Mouse (Mus musculus): Measurements from ENCODE around the gene Snai3. TPM values are rescaled to one million over a fixed set of nuclear protein-coding genes. Genes with fewer than 3 reads are reported as not detected.

The Snai3 gene
- polyA plus RNA-seq, 1 experiment, result not detected

- Histone ChIP-seq H3K4me1 (ENCODE audit: control insufficient read depth) (no peaks in the 10 kb centered on the region; the same call in 1 of the 2 replicates), H3K36me3 (ENCODE audit: control insufficient read depth) (no peaks in the 10 kb centered on the region), H3K9me3 (ENCODE audit: control insufficient read depth, low read length) (no peaks in the 10 kb centered on the region), H3K27me3 (ENCODE audit: control insufficient read depth) (peaks cover 14% of the 10 kb centered on the region), H3K4me3 (replicated peaks) (no peak overlapping the region)
- TF ChIP-seq TAL1 (IDR thresholded peaks at IDR 0.05; ENCODE audit: low read length) (no peak), GATA1 (IDR thresholded peaks at IDR 0.05; ENCODE audit: low read length) (no peak)
Measured at GRCm38 (mm10) chr8:122451161-122451703, 9.3 kb downstream of the Snai3 start.

- H3K4me3 ChIP-seq (replicated peaks), result no peak overlapping the region
Measured at GRCm38 (mm10) chr8:122445203-122445602, 15.3 kb downstream of the Snai3 start.

DNA sequence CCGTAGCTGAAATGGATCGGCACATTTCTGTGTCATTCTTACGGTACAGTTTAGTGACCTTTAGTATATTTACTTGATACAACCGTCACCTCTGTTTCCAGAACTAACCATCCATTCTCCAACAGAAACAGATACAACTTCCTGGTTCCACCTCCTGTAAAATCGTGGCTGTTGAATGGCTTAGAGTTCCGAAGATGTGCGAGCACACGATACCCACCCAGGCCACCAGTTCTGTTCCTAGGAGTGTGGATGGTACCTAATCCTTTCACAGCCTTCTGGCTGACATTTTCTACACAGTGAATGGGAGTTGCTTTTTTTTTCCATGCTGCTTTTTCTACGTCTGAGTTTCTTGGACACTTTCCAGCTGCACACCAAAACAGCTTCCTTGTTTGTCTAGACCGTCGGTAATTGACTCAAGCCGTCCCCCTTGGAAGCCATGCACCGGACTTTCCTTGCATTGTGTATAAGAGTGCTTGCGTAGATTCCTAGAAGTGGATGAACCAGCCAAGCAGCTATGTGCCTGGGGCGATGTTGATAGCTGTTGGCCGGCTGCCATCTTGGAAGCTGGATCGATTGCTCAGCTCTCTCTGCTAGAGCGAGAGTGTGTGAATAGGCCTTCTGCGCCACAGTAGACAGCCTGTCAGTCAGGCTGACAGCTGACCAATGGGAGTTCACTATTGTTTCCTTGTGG, 16.3 kb downstream of the Snai3 start:
- Histone ChIP-seq H3K9me3 (ENCODE audit: control insufficient read depth, low read length) (peaks cover 3% of the 10 kb centered on the region), H3K4me1 (ENCODE audit: control insufficient read depth) (peaks cover 30% of the 10 kb centered on the region), H3K36me3 (ENCODE audit: control insufficient read depth) (peaks cover 10% of the 10 kb centered on the region), H3K4me3 (replicated peaks) (peak overlapping the region; percentile 71), H3K27me3 (ENCODE audit: control insufficient read depth) (peaks cover 9% of the 10 kb centered on the region)
- no peak for TF ChIP-seq GATA1 (IDR thresholded peaks at IDR 0.05; ENCODE audit: low read length)
- no peak for TF ChIP-seq TAL1 (IDR thresholded peaks at IDR 0.05; ENCODE audit: low read length)

More at GRCm38 (mm10) chr8:122445203-122445602, 15.3 kb downstream of the Snai3 start:
- no peaks in the 10 kb centered on the region; the same call in 1 of the 2 replicates for H3K36me3 ChIP-seq (ENCODE audit: control insufficient read depth)
- H3K9me3 ChIP-seq (ENCODE audit: control insufficient read depth, low read length), result no peaks in the 10 kb centered on the region
- TF ChIP-seq GATA1 (IDR thresholded peaks at IDR 0.05; ENCODE audit: low read length) (no peak), TAL1 (IDR thresholded peaks at IDR 0.05; ENCODE audit: low read length) (no peak)
- H3K4me1 ChIP-seq (ENCODE audit: control insufficient read depth), result peaks cover 30% of the 10 kb centered on the region
- H3K27me3 ChIP-seq (ENCODE audit: control insufficient read depth), result peaks cover 9% of the 10 kb centered on the region

- peaks cover 34% of the 10 kb centered on the region for H3K4me1 ChIP-seq (ENCODE audit: control insufficient read depth)
- H3K36me3 ChIP-seq (ENCODE audit: control insufficient read depth), result peaks cover 15% of the 10 kb centered on the region
- H3K27me3 ChIP-seq (ENCODE audit: control insufficient read depth), result peaks cover 9% of the 10 kb centered on the region
- H3K4me3 ChIP-seq (replicated peaks), result peak within 1 kb of the TSS; percentile 71
- no peak for TF ChIP-seq GATA1 (IDR thresholded peaks at IDR 0.05; ENCODE audit: low read length)
- H3K9me3 ChIP-seq (ENCODE audit: control insufficient read depth, low read length), result peaks cover 4% of the 10 kb centered on the region
Measured at GRCm38 (mm10) chr8:122443262-122444006, 17.1 kb downstream of the Snai3 start, which contains the start of gene Mvd. TSS of gene Mvd (minus strand) at chr8:122443422.

- Histone ChIP-seq H3K9me3 (ENCODE audit: control insufficient read depth, low read length) (peaks cover 4% of the 10 kb centered on the region), H3K36me3 (ENCODE audit: control insufficient read depth) (peaks cover 19% of the 10 kb centered on the region), H3K4me1 (ENCODE audit: control insufficient read depth) (peaks cover 36% of the 10 kb centered on the region), H3K27me3 (ENCODE audit: control insufficient read depth) (peaks cover 9% of the 10 kb centered on the region), H3K4me3 (replicated peaks) (peak overlapping the region; percentile 71)
- TF ChIP-seq GATA1 (IDR thresholded peaks at IDR 0.05; ENCODE audit: low read length) (no peak), TAL1 (IDR thresholded peaks at IDR 0.05; ENCODE audit: low read length) (no peak)
Measured at GRCm38 (mm10) chr8:122442781-122443180, 17.8 kb downstream of the Snai3 start.

DNA sequence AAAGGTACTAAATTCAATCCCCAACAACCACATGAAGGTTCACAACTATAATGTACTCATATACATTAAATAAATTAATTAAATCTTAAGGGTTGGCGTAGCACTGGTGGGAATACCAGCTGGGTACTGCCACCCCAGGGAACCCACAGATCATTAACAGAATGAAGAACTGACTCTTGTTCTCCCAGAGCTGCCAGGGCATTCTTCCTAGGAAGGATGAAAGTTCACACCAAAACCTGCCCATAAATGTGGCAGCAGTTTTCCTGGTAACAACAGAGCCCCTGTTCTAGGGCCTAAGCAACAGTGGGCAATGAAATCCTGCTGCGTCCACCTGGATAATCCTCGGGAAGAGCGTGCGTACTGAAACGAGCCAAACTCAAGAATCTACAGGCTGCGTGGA, 18.2 kb downstream of the Snai3 start:
- peaks cover 4% of the 10 kb centered on the region for H3K9me3 ChIP-seq (ENCODE audit: control insufficient read depth, low read length)
- peak overlapping the region; percentile 71 for H3K4me3 ChIP-seq (replicated peaks)
- peaks cover 22% of the 10 kb centered on the region for H3K36me3 ChIP-seq (ENCODE audit: control insufficient read depth)
- TF ChIP-seq TAL1 (IDR thresholded peaks at IDR 0.05; ENCODE audit: low read length) (no peak), GATA1 (IDR thresholded peaks at IDR 0.05; ENCODE audit: low read length) (no peak)
- peaks cover 7% of the 10 kb centered on the region for H3K27me3 ChIP-seq (ENCODE audit: control insufficient read depth)
- peaks cover 36% of the 10 kb centered on the region for H3K4me1 ChIP-seq (ENCODE audit: control insufficient read depth)

DNA sequence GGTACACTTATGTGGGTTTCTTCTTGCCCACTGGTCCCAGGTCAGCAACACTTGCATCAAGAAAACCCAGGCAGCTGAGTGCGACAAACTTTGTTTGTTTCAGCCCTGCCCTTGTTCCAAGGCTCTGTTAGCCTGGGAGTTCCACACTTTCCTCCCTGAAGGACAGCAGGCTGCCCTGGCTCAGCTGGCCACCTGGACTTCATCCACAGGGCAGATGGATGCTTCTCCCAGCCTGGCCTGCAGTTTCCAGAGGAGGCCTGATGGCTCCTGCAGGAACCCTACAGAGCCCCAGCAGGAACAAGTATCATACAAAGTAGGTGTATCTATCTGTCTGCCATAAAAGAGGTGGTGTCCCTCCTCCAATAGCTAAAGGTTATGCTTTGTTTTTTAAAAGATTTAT, 19.2 kb downstream of the Snai3 start:
- Histone ChIP-seq H3K36me3 (ENCODE audit: control insufficient read depth) (peaks cover 30% of the 10 kb centered on the region), H3K4me3 (replicated peaks) (no peak overlapping the region), H3K4me1 (ENCODE audit: control insufficient read depth) (peaks cover 38% of the 10 kb centered on the region), H3K9me3 (ENCODE audit: control insufficient read depth, low read length) (peaks cover 4% of the 10 kb centered on the region), H3K27me3 (ENCODE audit: control insufficient read depth) (peaks cover 2% of the 10 kb centered on the region; the same call in 1 of the 2 replicates)
- TF ChIP-seq TAL1 (IDR thresholded peaks at IDR 0.05; ENCODE audit: low read length) (no peak), GATA1 (IDR thresholded peaks at IDR 0.05; ENCODE audit: low read length) (no peak)

DNA sequence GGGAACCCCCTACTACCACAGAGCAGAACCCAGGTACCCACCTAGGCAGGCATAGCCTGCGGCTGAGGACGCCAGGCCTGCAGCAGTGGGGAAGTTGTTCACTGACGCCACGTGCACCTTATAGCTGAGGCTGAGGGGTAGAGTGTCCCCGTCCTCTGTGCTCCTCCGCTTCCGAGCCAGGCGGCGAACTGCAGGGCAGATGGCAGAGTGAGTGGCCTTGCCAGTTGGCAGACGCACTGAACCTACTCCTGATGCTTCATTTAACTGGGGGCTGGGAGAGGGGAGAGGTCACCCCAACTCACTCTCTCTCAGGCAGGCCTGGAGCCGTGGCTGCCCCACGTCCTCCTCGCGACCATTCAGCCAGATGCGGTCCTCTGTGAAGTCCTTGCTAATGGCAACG, 21.2 kb downstream of the Snai3 start:
- peaks cover 9% of the 10 kb centered on the region for H3K9me3 ChIP-seq (ENCODE audit: control insufficient read depth, low read length)
- H3K4me1 ChIP-seq (ENCODE audit: control insufficient read depth), result peaks cover 26% of the 10 kb centered on the region
- no peak overlapping the region for H3K4me3 ChIP-seq (replicated peaks)
- peaks cover 38% of the 10 kb centered on the region for H3K36me3 ChIP-seq (ENCODE audit: control insufficient read depth)
- TF ChIP-seq TAL1 (IDR thresholded peaks at IDR 0.05; ENCODE audit: low read length) (no peak), GATA1 (IDR thresholded peaks at IDR 0.05; ENCODE audit: low read length) (no peak)
- H3K27me3 ChIP-seq (ENCODE audit: control insufficient read depth), result 0 out of 2 replicates have a peak, but pooled peaks cover 2% of the 10 kb centered on the region
